ENCODE assay signal across 8 mouse cellular contexts in genomic region chr7:25154648-25155047, GRCm38 (mm10). TPM values are rescaled to one million over a fixed set of nuclear protein-coding genes. Genes with fewer than 3 reads are reported as not detected.
DNase-seq lines count a peak whose midpoint lies in the region; ATAC-seq and TF ChIP-seq lines count a peak whose summit lies in the region.
"Had no signal": no experiment of that assay in that cellular context is flagged by ENCODE, and none has a peak within 500 bp of the region (broad histone marks: within the 10 kb centered on the region; RNA-seq: fewer than 3 reads in every experiment).

No protein-coding gene starts in this region.

- peaks cover 55% of the 10 kb centered on the region for H3K27me3 ChIP-seq in E14TG2a.4 (ENCODE audit: insufficient read depth, low read length)
- peaks cover 2% of the 10 kb centered on the region; the same call in 1 of the 2 replicates for H3K27me3 ChIP-seq in hindbrain, embryonic 11.5 days (ENCODE audit: control insufficient read depth, insufficient read depth, low read length)
- H3K27me3 ChIP-seq in midbrain, embryonic 11.5 days (ENCODE audit: control insufficient read depth, insufficient read depth, low read length), result 0 out of 2 replicates have a peak, but pooled peaks cover 2% of the 10 kb centered on the region

- peak overlapping the region; percentile 29 for H3K4me2 ChIP-seq in hindbrain, embryonic 11.5 days (replicated peaks; ENCODE audit: low read depth, low read length)
- peak overlapping the region; percentile 39 for H3K4me2 ChIP-seq in midbrain, embryonic 11.5 days

- H3K9ac ChIP-seq in hindbrain, embryonic 11.5 days (ENCODE audit: low read depth, low read length), result peak overlapping the region; percentile 46; the same call in 1 of the 2 replicates
- peak overlapping the region; percentile 39; the same call in 1 of the 2 replicates for H3K9ac ChIP-seq in midbrain, embryonic 11.5 days (ENCODE audit: low read length)

- H3K4me3 ChIP-seq in E14TG2a.4 (replicated peaks; ENCODE audit: low read length), result 0 out of 2 replicates have a peak overlapping the region, but pooled peaks have one; percentile 66
- peak overlapping the region; percentile 28; the same call in 1 of the 2 replicates for H3K4me3 ChIP-seq in hindbrain, embryonic 11.5 days (ENCODE audit: low read depth, low read length)
- peak overlapping the region; percentile 30; the same call in 1 of the 2 replicates for H3K4me3 ChIP-seq in midbrain, embryonic 11.5 days (ENCODE audit: low read depth, low read length)

- ATAC-seq in hindbrain, embryonic 11.5 days (ENCODE audit: low FRiP score), result no peak
- ATAC-seq in midbrain, embryonic 11.5 days (ENCODE audit: low FRiP score), result no peak
- ATAC-seq in activated CD4-positive, CD25-positive, alpha-beta regulatory T cell, adult 4 months, result no peak

- DNase-seq in 416B (ENCODE audit: low read depth), result peak; percentile 54
- DNase-seq in hindbrain, embryonic 11.5 days (ENCODE audit: low spot score), result no peak
- DNase-seq in midbrain, embryonic 11.5 days (ENCODE audit: low spot score, missing footprints), result no peak
- no peak for DNase-seq in B cell, adult 2 months
- no peak for DNase-seq in cerebellum, adult 18-20 months
- DNase-seq: right cerebral cortex, postnatal 4 days had no signal

- WGBS in hindbrain, embryonic 11.5 days, result 72% methylated on average over 4 of the region's 4 CpGs
- WGBS in midbrain, embryonic 11.5 days, result 84% methylated on average over 4 of the region's 4 CpGs

- peaks cover 73% of the 10 kb centered on the region for H3K4me1 ChIP-seq in E14TG2a.4 (replicated peaks; ENCODE audit: low read depth, low read length)
- peaks cover 43% of the 10 kb centered on the region for H3K4me1 ChIP-seq in hindbrain, embryonic 11.5 days (replicated peaks; ENCODE audit: control insufficient read depth, insufficient read depth, low read length)
- H3K4me1 ChIP-seq in midbrain, embryonic 11.5 days (ENCODE audit: control insufficient read depth, insufficient read depth, low read length), result peaks cover 64% of the 10 kb centered on the region

- H3K27ac ChIP-seq in hindbrain, embryonic 11.5 days (ENCODE audit: low read depth, low read length), result peak overlapping the region; percentile 90
- H3K27ac ChIP-seq in midbrain, embryonic 11.5 days (ENCODE audit: low read depth, low read length), result 0 out of 2 replicates have a peak overlapping the region, but pooled peaks have one; percentile 96

- H3K9me3 ChIP-seq in E14TG2a.4 (ENCODE audit: low read length), result no peaks in the 10 kb centered on the region
- no peaks in the 10 kb centered on the region for H3K9me3 ChIP-seq in hindbrain, embryonic 11.5 days (ENCODE audit: control insufficient read depth, low read length)
- H3K9me3 ChIP-seq in midbrain, embryonic 11.5 days (ENCODE audit: control insufficient read depth, low read length), result no peaks in the 10 kb centered on the region

- no peak for TF ChIP-seq CTCF in E14TG2a.4 (conservative IDR thresholded peaks at IDR 0.05; ENCODE audit: low read length)

- no peaks in the 10 kb centered on the region for H3K36me3 ChIP-seq in E14TG2a.4 (ENCODE audit: insufficient read depth, low read length)
- H3K36me3 ChIP-seq in hindbrain, embryonic 11.5 days (ENCODE audit: control insufficient read depth, insufficient read depth, low read length), result no peaks in the 10 kb centered on the region
- no peaks in the 10 kb centered on the region for H3K36me3 ChIP-seq in midbrain, embryonic 11.5 days (ENCODE audit: control insufficient read depth, insufficient read depth, low read length)

RNA-seq across cellular contexts. Expression of gene Pou2f2, which starts 24.9 kb away (rescaled TPM):
- 40.1 and 51.9 TPM in 2 replicates for polyA plus RNA-seq in hindbrain, embryonic 11.5 days (2014; fragmentation: Nextera tagmentation; extraction: Ambion mirVana)
- polyA plus RNA-seq in midbrain, embryonic 11.5 days (2014; fragmentation: Nextera tagmentation; extraction: Ambion mirVana), result 26.6 and 31.3 TPM in 2 replicates
- polyA plus RNA-seq in activated CD4-positive, CD25-positive, alpha-beta regulatory T cell, adult 4 months (2017; shearing (Covaris generic)), result 10 to 100 TPM; 19.1 to 25.3 TPM
